Comparison of ENCODE assay signal across 24 mouse cellular contexts in genomic region chr8:51447636-51448035, GRCm38 (mm10).
DNase-seq lines count a peak whose midpoint lies in the region; ATAC-seq and TF ChIP-seq lines count a peak whose summit lies in the region.
"Had no signal": no experiment of that assay in that cellular context is flagged by ENCODE, and none has a peak within 500 bp of the region (broad histone marks: within the 10 kb centered on the region; RNA-seq: fewer than 3 reads in every experiment).

No protein-coding gene starts in this region.

- TF ChIP-seq CTCF in lung, embryonic 14.5 days (IDR thresholded peaks at IDR 0.05; ENCODE audit: low read depth), result no peak

- no peak for ATAC-seq in lung, embryonic 14.5 days (ENCODE audit: insufficient read depth)
- ATAC-seq: intestine, embryonic 16.5 days had no signal

- no peak overlapping the region for H3K27ac ChIP-seq in lung, embryonic 14.5 days (ENCODE audit: low read depth)
- H3K27ac ChIP-seq: hindbrain, embryonic 15.5 days; kidney, embryonic 15.5 days; limb, embryonic 12.5 days; liver, embryonic 14.5 days; midbrain, embryonic 10.5 days; neural tube, embryonic 13.5 days had no signal

- H3K4me3 ChIP-seq in lung, embryonic 14.5 days (ENCODE audit: low read depth, low read length), result no peak overlapping the region
- H3K4me3 ChIP-seq: hindbrain, embryonic 15.5 days; kidney, embryonic 15.5 days; limb, embryonic 12.5 days; midbrain, embryonic 10.5 days; neural tube, embryonic 13.5 days had no signal

- no peaks in the 10 kb centered on the region for H3K36me3 ChIP-seq in lung, embryonic 14.5 days (ENCODE audit: insufficient read depth)
- H3K36me3 ChIP-seq: hindbrain, embryonic 15.5 days; kidney, embryonic 15.5 days; limb, embryonic 12.5 days; midbrain, embryonic 10.5 days; neural tube, embryonic 13.5 days had no signal

- no peaks in the 10 kb centered on the region for H3K4me1 ChIP-seq in lung, embryonic 14.5 days (ENCODE audit: insufficient read depth)
- H3K4me1 ChIP-seq: hindbrain, embryonic 15.5 days; kidney, embryonic 15.5 days; limb, embryonic 12.5 days; midbrain, embryonic 10.5 days; neural tube, embryonic 13.5 days had no signal

- DNase-seq in cerebellum, postnatal 10 days, result peak; percentile 4 to 7
- no peak for DNase-seq in cerebellum, adult 11-12 months
- peak; percentile 13 to 44 for DNase-seq in frontal cortex, postnatal 36 days (ENCODE audit: low spot score in 2 of 2)
- DNase-seq in frontal cortex, postnatal 14 days (ENCODE audit: low spot score in 2 of 2), result no peak
- peak; percentile 59 for DNase-seq in lung, embryonic 14.5 days
- DNase-seq in lung, postnatal 14 days, result no peak
- peak; percentile 23 to 44 for DNase-seq in right cerebral cortex, postnatal 10 days (ENCODE audit: low spot score in 2 of 2)
- DNase-seq in right cerebral cortex, postnatal 36 days (ENCODE audit: low spot score in 2 of 2), result no peak
- DNase-seq: adrenal gland, adult 2 months; cerebellum, postnatal 14 days; gastrocnemius, postnatal 14 days; heart, adult 18-20 months; heart, postnatal 36 days; kidney, postnatal 4 days; layer of hippocampus, postnatal 36 days; lung, postnatal 36 days; right cerebral cortex, postnatal 25 days had no signal

- H3K4me2 ChIP-seq in lung, embryonic 14.5 days, result no peak overlapping the region
- H3K4me2 ChIP-seq: hindbrain, embryonic 15.5 days; kidney, embryonic 15.5 days; limb, embryonic 12.5 days; neural tube, embryonic 13.5 days had no signal

- 54% methylated on average over 5 of the region's 5 CpGs for WGBS in lung, embryonic 14.5 days

- H3K9ac ChIP-seq in lung, embryonic 14.5 days, result no peak overlapping the region
- H3K9ac ChIP-seq: hindbrain, embryonic 15.5 days; kidney, embryonic 15.5 days; limb, embryonic 12.5 days; liver, embryonic 14.5 days; neural tube, embryonic 13.5 days had no signal

- no peaks in the 10 kb centered on the region for H3K27me3 ChIP-seq in lung, embryonic 14.5 days (ENCODE audit: insufficient read depth, low read length)
- H3K27me3 ChIP-seq: hindbrain, embryonic 15.5 days; kidney, embryonic 15.5 days; limb, embryonic 12.5 days; neural tube, embryonic 13.5 days had no signal

- H3K9me3 ChIP-seq in lung, embryonic 14.5 days (ENCODE audit: low read depth, low read length), result no peaks in the 10 kb centered on the region
- H3K9me3 ChIP-seq: hindbrain, embryonic 15.5 days; kidney, embryonic 15.5 days; limb, embryonic 12.5 days; midbrain, embryonic 10.5 days; neural tube, embryonic 13.5 days had no signal

Comparison
In these comparisons a context has a peak if more than half of its experiments do, and no peak if none do; other contexts are left out.
1. DNase-seq: peak in cerebellum, postnatal 10 days (2 of 2), frontal cortex, postnatal 36 days (2 of 2), lung, embryonic 14.5 days (single experiment) and right cerebral cortex, postnatal 10 days (2 of 2); none in cerebellum, adult 11-12 months (single experiment), frontal cortex, postnatal 14 days (0 of 2), lung, postnatal 14 days (single experiment) and right cerebral cortex, postnatal 36 days (0 of 2).